Mouse (Mus musculus) midbrain, embryonic 13.5 days (tissue): ENCODE results near the gene Vrk2. TPM values are rescaled to one million over a fixed set of nuclear protein-coding genes. Genes with fewer than 3 reads are reported as not detected.

Experiments
- ATAC-seq: fragments of 200-750 bp; cut with Nextera tagmentation; 2 replicates; pipeline ENCODE4 v1.8.0; 2017; ENCODE audit warnings: mild to moderate bottlenecking, moderate TSS enrichment, moderate library complexity
- H3K27ac ChIP-seq: fragments of 300-500 bp; sonication (generic); 2 replicates; pipeline ENCODE4 v1.5.1; 2015; ENCODE audit warnings: inconsistent platforms, mild to moderate bottlenecking, moderate library complexity
- H3K27me3 ChIP-seq: fragments of 300-500 bp; sonication (generic); 2 replicates; pipeline ENCODE4 v1.6.1; 2015; ENCODE audit warnings: mild to moderate bottlenecking, inconsistent platforms
- H3K36me3 ChIP-seq: fragments of 300-500 bp; sonication (generic); 2 replicates; pipeline ENCODE4 v1.6.1; 2015; ENCODE audit warnings: mild to moderate bottlenecking, inconsistent platforms
- H3K4me1 ChIP-seq: fragments of 300-500 bp; sonication (generic); replicated peaks from 2 replicates; pipeline ENCODE4 v1.6.1; 2015; ENCODE audit warnings: inconsistent platforms
- H3K4me2 ChIP-seq: fragments of 300-500 bp; sonication (generic); replicated peaks from 2 replicates; pipeline ENCODE4 v1.6.1; 2015; ENCODE audit warnings: moderate library complexity, mild to moderate bottlenecking, inconsistent platforms
- H3K4me3 ChIP-seq: fragments of 300-500 bp; sonication (generic); replicated peaks from 2 replicates; pipeline ENCODE4 v1.5.1; 2015; ENCODE audit warnings: mild to moderate bottlenecking, inconsistent platforms
- H3K9ac ChIP-seq: fragments of 300-500 bp; sonication (generic); replicated peaks from 2 replicates; pipeline ENCODE4 v1.6.1; 2015; ENCODE audit warnings: mild to moderate bottlenecking, inconsistent platforms
- H3K9me3 ChIP-seq: fragments of 300-500 bp; sonication (generic); 2 replicates; pipeline ENCODE4 v1.6.1; 2016; ENCODE audit warnings: mild to moderate bottlenecking, inconsistent platforms
- WGBS: fragments of 180-500 bp; shearing (Covaris S2); methylation state at CpG from one replicate; pipeline ENCODE4 v1.1.7; 2015; 5-methylcytosine and 5-hydroxymethylcytosine counted together
- polyA plus RNA-seq: library from polyadenylated mRNA; unstranded; fragments of >200 nt; fragmentation: Nextera tagmentation; extraction: Ambion mirVana; gene quantifications from 2 replicates; pipeline ENCODE4 v1.2.1, GENCODE M21; 2015

Vrk2 gene
- polyA plus RNA-seq, 1 experiment from 2014 or later = 6.4 TPM

DNA sequence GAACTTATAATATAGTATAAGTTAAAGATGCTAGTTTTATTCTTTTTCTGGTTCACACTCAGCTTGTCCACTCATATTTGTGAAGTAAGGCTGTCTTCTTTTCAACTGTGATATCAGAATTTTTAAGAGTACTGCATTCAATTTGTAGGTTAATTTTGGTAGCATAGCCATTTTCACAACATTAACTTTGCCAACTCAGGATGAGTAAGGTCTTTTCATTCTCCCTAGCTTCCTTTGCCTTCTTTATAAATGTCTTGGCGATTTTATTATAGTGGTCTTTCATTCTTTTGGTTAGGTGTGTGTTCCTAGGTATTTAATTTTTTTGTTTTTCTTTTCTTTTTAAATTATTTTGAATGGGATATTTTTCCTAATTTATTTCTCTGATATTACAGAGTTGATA, 143.2 kb downstream of the Vrk2 start:
- no peak overlapping the region for H3K4me2 ChIP-seq
- WGBS = 91% methylated on average over 1 of the region's 1 CpGs
- H3K4me1 ChIP-seq = no peaks in the 10 kb centered on the region
- no peaks in the 10 kb centered on the region for H3K9me3 ChIP-seq
- no peak overlapping the region for H3K9ac ChIP-seq
- no peaks in the 10 kb centered on the region for H3K36me3 ChIP-seq
- H3K4me3 ChIP-seq = no peak overlapping the region
- no peak overlapping the region for H3K27ac ChIP-seq
- ATAC-seq = no peak
- no peaks in the 10 kb centered on the region for H3K27me3 ChIP-seq

GRCm38 (mm10) chr11:26449789-26450188, 144.0 kb downstream of the Vrk2 start:
- Histone ChIP-seq H3K9me3 (no peaks in the 10 kb centered on the region), H3K4me1 (no peaks in the 10 kb centered on the region), H3K9ac (no peak overlapping the region), H3K27me3 (no peaks in the 10 kb centered on the region), H3K36me3 (no peaks in the 10 kb centered on the region), H3K27ac (no peak overlapping the region), H3K4me3 (no peak overlapping the region), H3K4me2 (no peak overlapping the region)
- WGBS = 88% methylated on average over 3 of the region's 3 CpGs
- no peak for ATAC-seq

DNA sequence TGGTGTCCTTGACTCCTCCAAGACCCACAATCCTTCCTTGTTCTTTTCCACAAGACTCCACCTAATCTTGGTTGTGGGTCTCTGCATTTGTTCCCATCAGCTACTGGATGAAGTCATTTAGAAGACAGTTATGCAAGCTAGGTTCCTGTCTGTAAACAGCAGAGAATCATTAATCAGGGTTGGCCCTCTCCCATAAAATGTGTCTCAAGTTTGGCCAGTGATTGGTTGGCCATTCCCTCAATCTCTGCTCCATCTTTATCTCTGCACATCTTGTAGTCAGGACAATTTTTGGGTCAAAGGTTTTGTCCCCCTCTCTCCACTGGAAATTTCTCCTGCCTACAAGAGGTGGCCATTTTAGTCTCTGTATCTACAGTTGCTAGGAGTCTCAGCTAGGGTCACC, 149.4 kb downstream of the Vrk2 start:
- Histone ChIP-seq H3K36me3 (peaks cover 4% of the 10 kb centered on the region; the same call in 1 of the 2 replicates), H3K27me3 (no peaks in the 10 kb centered on the region), H3K4me1 (no peaks in the 10 kb centered on the region), H3K9ac (no peak overlapping the region), H3K9me3 (no peaks in the 10 kb centered on the region), H3K4me3 (no peak overlapping the region), H3K4me2 (no peak overlapping the region), H3K27ac (no peak overlapping the region)
- no peak for ATAC-seq

- Histone ChIP-seq H3K9me3 (no peaks in the 10 kb centered on the region), H3K4me1 (no peaks in the 10 kb centered on the region), H3K36me3 (peaks cover 4% of the 10 kb centered on the region; the same call in 1 of the 2 replicates), H3K27me3 (no peaks in the 10 kb centered on the region), H3K9ac (no peak overlapping the region), H3K4me2 (no peak overlapping the region), H3K27ac (no peak overlapping the region), H3K4me3 (no peak overlapping the region)
- 49% methylated on average over 1 of the region's 1 CpGs for WGBS
- no peak for ATAC-seq
Observed at GRCm38 (mm10) chr11:26441121-26441520, 152.7 kb downstream of the Vrk2 start.

GRCm38 (mm10) chr11:26437818-26438217, 156.0 kb downstream of the Vrk2 start:
- H3K4me2 ChIP-seq = no peak overlapping the region
- H3K4me3 ChIP-seq = no peak overlapping the region
- ATAC-seq = peak; percentile 66; the same call in 1 of the 2 replicates
- no peak overlapping the region for H3K9ac ChIP-seq
- H3K36me3 ChIP-seq = no peaks in the 10 kb centered on the region
- no peaks in the 10 kb centered on the region for H3K9me3 ChIP-seq
- no peak overlapping the region for H3K27ac ChIP-seq
- 83% methylated on average over 13 of the region's 13 CpGs for WGBS
- H3K4me1 ChIP-seq = no peaks in the 10 kb centered on the region
- no peaks in the 10 kb centered on the region for H3K27me3 ChIP-seq

- Histone ChIP-seq H3K36me3 (no peaks in the 10 kb centered on the region), H3K9me3 (no peaks in the 10 kb centered on the region), H3K4me2 (no peak overlapping the region), H3K27me3 (no peaks in the 10 kb centered on the region), H3K4me3 (no peak overlapping the region), H3K27ac (no peak overlapping the region), H3K4me1 (no peaks in the 10 kb centered on the region), H3K9ac (no peak overlapping the region)
- ATAC-seq = no peak
Observed at GRCm38 (mm10) chr11:26434229-26434628, 159.6 kb downstream of the Vrk2 start.

GRCm38 (mm10) chr11:26421472-26421871, 172.3 kb downstream of the Vrk2 start:
- 94% methylated on average over 2 of the region's 2 CpGs for WGBS
- no peak for ATAC-seq
- H3K27ac ChIP-seq = no peak overlapping the region
- H3K4me3 ChIP-seq = no peak overlapping the region
- H3K4me1 ChIP-seq = no peaks in the 10 kb centered on the region
- H3K27me3 ChIP-seq = no peaks in the 10 kb centered on the region
- H3K4me2 ChIP-seq = no peak overlapping the region
- no peaks in the 10 kb centered on the region for H3K9me3 ChIP-seq
- H3K36me3 ChIP-seq = no peaks in the 10 kb centered on the region
- H3K9ac ChIP-seq = no peak overlapping the region

Other genes with a start within 250 kb of the Vrk2 start
- 15.2 and 17.1 TPM in 2 replicates for gene Fancl, start 207.9 kb downstream of the Vrk2 start, polyA plus RNA-seq
- not detected in 2 replicates for gene Gm6899, start 758 bp downstream of the Vrk2 start, polyA plus RNA-seq